Mouse (Mus musculus) embryonic facial prominence, embryonic 12.5 days (tissue): Measurements from ENCODE around the gene Acot7. TPM values are rescaled to one million over a fixed set of nuclear protein-coding genes. Genes with fewer than 3 reads are reported as not detected.

Experiments
- ATAC-seq: fragments of 200-750 bp; cut with Nextera tagmentation; 2 replicates; pipeline ENCODE4 v1.8.0; 2017; ENCODE audit not compliant: insufficient number of reproducible peaks, insufficient read depth, low FRiP score, low TSS enrichment
- H3K27ac ChIP-seq: fragments of 300-500 bp; sonication (generic); 2 replicates; pipeline ENCODE4 v1.5.1; 2016; ENCODE audit warnings: mild to moderate bottlenecking
- H3K27me3 ChIP-seq: fragments of 300-500 bp; sonication (generic); 2 replicates; pipeline ENCODE4 v1.6.1; 2016; ENCODE audit warnings: mild to moderate bottlenecking, moderate library complexity
- H3K36me3 ChIP-seq: fragments of 300-500 bp; sonication (generic); 2 replicates; pipeline ENCODE4 v1.6.1; 2016; ENCODE audit warnings: mild to moderate bottlenecking
- H3K4me1 ChIP-seq: fragments of 300-500 bp; sonication (generic); 2 replicates; pipeline ENCODE4 v1.6.1; 2016
- H3K4me2 ChIP-seq: fragments of 300-500 bp; sonication (generic); replicated peaks from 2 replicates; pipeline ENCODE4 v1.6.1; 2016; ENCODE audit warnings: mild to moderate bottlenecking, moderate library complexity
- H3K4me3 ChIP-seq: fragments of 300-500 bp; sonication (generic); 2 replicates; pipeline ENCODE4 v1.5.1; 2016; ENCODE audit warnings: mild to moderate bottlenecking
- H3K9ac ChIP-seq: fragments of 300-500 bp; sonication (generic); 2 replicates; pipeline ENCODE4 v1.6.1; 2016; ENCODE audit warnings: mild to moderate bottlenecking, moderate library complexity
- H3K9me3 ChIP-seq: fragments of 300-500 bp; sonication (generic); 2 replicates; pipeline ENCODE4 v1.6.1; 2016; ENCODE audit warnings: mild to moderate bottlenecking, moderate library complexity
- WGBS: fragments of 180-500 bp; shearing (Covaris S2); methylation state at CpG from one replicate; pipeline ENCODE4 v1.1.7; 2016; 5-methylcytosine and 5-hydroxymethylcytosine counted together
- polyA plus RNA-seq: library from polyadenylated mRNA; unstranded; fragments of >200 nt; fragmentation: Nextera tagmentation; extraction: Ambion mirVana; gene quantifications from 2 replicates; pipeline ENCODE4 v1.2.1, GENCODE M21; 2016

Gene Acot7
- polyA plus RNA-seq, 1 experiment from 2014 or later: 57.9 TPM

- WGBS: 84% methylated on average over 6 of the region's 6 CpGs
- H3K27ac ChIP-seq: no peak overlapping the region
- H3K9ac ChIP-seq: no peak overlapping the region
- H3K4me3 ChIP-seq: no peak overlapping the region
- H3K36me3 ChIP-seq: no peaks in the 10 kb centered on the region
- H3K4me1 ChIP-seq: no peaks in the 10 kb centered on the region
- H3K9me3 ChIP-seq: no peaks in the 10 kb centered on the region
- no peaks in the 10 kb centered on the region; the same call in 1 of the 2 replicates for H3K27me3 ChIP-seq
- no peak for ATAC-seq
- no peak overlapping the region for H3K4me2 ChIP-seq
Observed at GRCm38 (mm10) chr4:152171543-152171942, 6.4 kb upstream of the Acot7 start.

GRCm38 (mm10) chr4:152173041-152173440 lies 4.9 kb upstream of the Acot7 start:
- no peak for ATAC-seq
- 2% methylated on average over 5 of the region's 5 CpGs for WGBS
- no peaks in the 10 kb centered on the region for H3K36me3 ChIP-seq
- no peak overlapping the region for H3K4me2 ChIP-seq
- H3K9ac ChIP-seq: no peak overlapping the region
- H3K27ac ChIP-seq: no peak overlapping the region
- no peaks in the 10 kb centered on the region for H3K9me3 ChIP-seq
- no peaks in the 10 kb centered on the region; the same call in 1 of the 2 replicates for H3K27me3 ChIP-seq
- H3K4me3 ChIP-seq: no peak overlapping the region
- 0 out of 2 replicates have a peak, but pooled peaks cover 4% of the 10 kb centered on the region for H3K4me1 ChIP-seq

GRCm38 (mm10) chr4:152173956-152174355 lies 4.0 kb upstream of the Acot7 start:
- Histone ChIP-seq H3K27ac (no peak overlapping the region), H3K4me2 (no peak overlapping the region), H3K36me3 (no peaks in the 10 kb centered on the region), H3K27me3 (peaks cover 8% of the 10 kb centered on the region), H3K9me3 (no peaks in the 10 kb centered on the region), H3K4me3 (no peak overlapping the region), H3K4me1 (peaks cover 10% of the 10 kb centered on the region), H3K9ac (no peak overlapping the region)
- WGBS: 82% methylated on average over 9 of the region's 9 CpGs
- no peak for ATAC-seq

GRCm38 (mm10) chr4:152176638-152177037 lies 1.3 kb upstream of the Acot7 start:
- H3K4me1 ChIP-seq: peaks cover 16% of the 10 kb centered on the region
- no peak overlapping the region for H3K4me2 ChIP-seq
- 78% methylated on average over 3 of the region's 3 CpGs for WGBS
- no peak overlapping the region for H3K4me3 ChIP-seq
- no peaks in the 10 kb centered on the region for H3K9me3 ChIP-seq
- ATAC-seq: no peak
- H3K27ac ChIP-seq: no peak overlapping the region
- H3K27me3 ChIP-seq: peaks cover 20% of the 10 kb centered on the region
- no peaks in the 10 kb centered on the region for H3K36me3 ChIP-seq
- no peak overlapping the region for H3K9ac ChIP-seq

GRCm38 (mm10) chr4:152177174-152177536 lies 779 bp upstream of the Acot7 start:
- Histone ChIP-seq H3K36me3 (no peaks in the 10 kb centered on the region), H3K27ac (0 out of 2 replicates have a peak overlapping the region, but pooled peaks have one; percentile 71), H3K4me2 (peak overlapping the region; percentile 96), H3K9ac (peak overlapping the region; percentile 85), H3K27me3 (peaks cover 20% of the 10 kb centered on the region), H3K4me1 (peaks cover 16% of the 10 kb centered on the region), H3K9me3 (no peaks in the 10 kb centered on the region), H3K4me3 (peak overlapping the region; percentile 65)
- ATAC-seq: no peak
- WGBS: 70% methylated on average over 6 of the region's 6 CpGs

GRCm38 (mm10) chr4:152178344-152178864 lies 470 bp downstream of the Acot7 start:
- Histone ChIP-seq H3K9ac (peak overlapping the region; percentile 85), H3K4me3 (peak overlapping the region; percentile 65), H3K36me3 (no peaks in the 10 kb centered on the region), H3K9me3 (no peaks in the 10 kb centered on the region), H3K27ac (no peak overlapping the region), H3K4me1 (peaks cover 16% of the 10 kb centered on the region), H3K27me3 (peaks cover 20% of the 10 kb centered on the region), H3K4me2 (peak overlapping the region; percentile 96)
- ATAC-seq: peak; percentile 48
- WGBS: 1% methylated on average over 35 of the region's 35 CpGs

- no peaks in the 10 kb centered on the region for H3K36me3 ChIP-seq
- ATAC-seq: no peak
- peak overlapping the region; percentile 65 for H3K4me3 ChIP-seq
- H3K27me3 ChIP-seq: peaks cover 20% of the 10 kb centered on the region
- H3K9ac ChIP-seq: peak overlapping the region; percentile 85; the same call in 1 of the 2 replicates
- H3K27ac ChIP-seq: no peak overlapping the region
- peaks cover 16% of the 10 kb centered on the region for H3K4me1 ChIP-seq
- H3K9me3 ChIP-seq: no peaks in the 10 kb centered on the region
- peak overlapping the region; percentile 96 for H3K4me2 ChIP-seq
- 38% methylated on average over 16 of the region's 16 CpGs for WGBS
Observed at GRCm38 (mm10) chr4:152178916-152179705, 1.2 kb downstream of the Acot7 start.

- no peak overlapping the region for H3K27ac ChIP-seq
- 83% methylated on average over 16 of the region's 16 CpGs for WGBS
- H3K9ac ChIP-seq: no peak overlapping the region
- ATAC-seq: no peak
- H3K4me2 ChIP-seq: no peak overlapping the region
- no peaks in the 10 kb centered on the region for H3K36me3 ChIP-seq
- H3K4me1 ChIP-seq: peaks cover 16% of the 10 kb centered on the region
- H3K9me3 ChIP-seq: no peaks in the 10 kb centered on the region
- H3K4me3 ChIP-seq: no peak overlapping the region
- peaks cover 20% of the 10 kb centered on the region for H3K27me3 ChIP-seq
Observed at GRCm38 (mm10) chr4:152179946-152180660, 2.2 kb downstream of the Acot7 start.

GRCm38 (mm10) chr4:152182205-152182604 lies 4.3 kb downstream of the Acot7 start:
- H3K4me3 ChIP-seq: no peak overlapping the region
- H3K9ac ChIP-seq: no peak overlapping the region
- WGBS: 86% methylated on average over 10 of the region's 10 CpGs
- peaks cover 34% of the 10 kb centered on the region for H3K4me1 ChIP-seq
- H3K4me2 ChIP-seq: no peak overlapping the region
- H3K9me3 ChIP-seq: no peaks in the 10 kb centered on the region
- no peak for ATAC-seq
- no peak overlapping the region for H3K27ac ChIP-seq
- peaks cover 20% of the 10 kb centered on the region for H3K27me3 ChIP-seq
- H3K36me3 ChIP-seq: no peaks in the 10 kb centered on the region

- Histone ChIP-seq H3K27ac (no peak overlapping the region), H3K4me2 (no peak overlapping the region), H3K4me3 (no peak overlapping the region), H3K9me3 (no peaks in the 10 kb centered on the region), H3K27me3 (peaks cover 7% of the 10 kb centered on the region), H3K36me3 (no peaks in the 10 kb centered on the region), H3K9ac (no peak overlapping the region), H3K4me1 (peaks cover 19% of the 10 kb centered on the region)
- no peak for ATAC-seq
- WGBS: 69% methylated on average over 7 of the region's 7 CpGs
Observed at GRCm38 (mm10) chr4:152184353-152185035, 6.6 kb downstream of the Acot7 start.

- peak overlapping the region; percentile 38 for H3K9ac ChIP-seq
- WGBS: 3% methylated on average over 3 of the region's 3 CpGs
Observed at GRCm38 (mm10) chr4:152185137-152185509, 7.2 kb downstream of the Acot7 start.

More at GRCm38 (mm10) chr4:152185137-152185509, 7.2 kb downstream of the Acot7 start:
- peak overlapping the region; percentile 84 for H3K27ac ChIP-seq
- ATAC-seq: peak; percentile 57
- H3K9me3 ChIP-seq: no peaks in the 10 kb centered on the region
- peak overlapping the region; percentile 48 for H3K4me2 ChIP-seq
- peaks cover 21% of the 10 kb centered on the region for H3K4me1 ChIP-seq
- peak overlapping the region; percentile 25 for H3K4me3 ChIP-seq
- H3K27me3 ChIP-seq: peaks cover under 1% of the 10 kb centered on the region; the same call in 1 of the 2 replicates
- no peaks in the 10 kb centered on the region for H3K36me3 ChIP-seq
